Mouse (Mus musculus) bone marrow, adult 2 months (tissue): ENCODE measurements around the gene Pfas.

Source experiments
- CTCF ChIP-seq: fragments of 200-500 bp; IDR thresholded peaks from 2 replicates; pipeline ENCODE4 v1.5.1; 2011; ENCODE audit warnings: low read length, control low read depth; ENCODE audit not compliant: control insufficient read depth, insufficient read depth
- POLR2A ChIP-seq: fragments of 200-500 bp; IDR thresholded peaks from 2 replicates; pipeline ENCODE4 v1.6.1; 2011; ENCODE audit warnings: low read depth, mild to moderate bottlenecking, control low read depth, low read length, borderline replicate concordance; ENCODE audit not compliant: control insufficient read depth

DNA sequence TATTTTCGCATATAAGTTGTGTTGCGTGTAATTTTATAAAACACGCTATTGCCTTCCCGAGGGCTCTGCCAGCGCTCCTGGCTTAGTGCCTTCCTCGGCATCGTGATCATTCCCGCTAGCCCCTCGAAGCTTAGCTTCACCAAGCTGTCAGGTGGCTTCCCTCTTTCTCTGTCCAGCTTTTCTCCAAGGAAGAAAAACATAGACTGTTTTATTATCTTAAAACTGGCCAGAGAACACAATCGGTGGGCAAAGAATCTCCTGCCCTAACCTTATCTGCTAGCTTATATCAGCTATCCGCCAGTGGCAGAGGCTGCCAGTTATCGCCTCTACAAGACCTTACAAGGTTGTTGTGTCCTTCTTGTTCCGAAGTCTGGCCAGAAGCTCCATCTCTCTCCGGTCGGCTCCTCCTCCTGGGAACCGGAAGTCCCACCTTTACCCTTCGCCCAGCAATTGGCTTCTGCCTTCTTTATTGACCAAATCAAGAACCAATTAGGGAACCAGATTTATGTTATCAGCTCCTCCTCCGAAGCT lies 3.9 kb upstream of the Pfas start:
- TF ChIP-seq POLR2A (0 out of 2 replicates have a peak, but pooled peaks have one; percentile 39), CTCF (no peak)
